Mouse (Mus musculus): ENCODE data around the gene Oxnad1. TPM values are rescaled to one million over a fixed set of nuclear protein-coding genes. Genes with fewer than 3 reads are reported as not detected.

Oxnad1 gene
- total and polyA plus RNA-seq, 2 experiments from 2014 or later = 24.5 to 28.8 TPM

DNA sequence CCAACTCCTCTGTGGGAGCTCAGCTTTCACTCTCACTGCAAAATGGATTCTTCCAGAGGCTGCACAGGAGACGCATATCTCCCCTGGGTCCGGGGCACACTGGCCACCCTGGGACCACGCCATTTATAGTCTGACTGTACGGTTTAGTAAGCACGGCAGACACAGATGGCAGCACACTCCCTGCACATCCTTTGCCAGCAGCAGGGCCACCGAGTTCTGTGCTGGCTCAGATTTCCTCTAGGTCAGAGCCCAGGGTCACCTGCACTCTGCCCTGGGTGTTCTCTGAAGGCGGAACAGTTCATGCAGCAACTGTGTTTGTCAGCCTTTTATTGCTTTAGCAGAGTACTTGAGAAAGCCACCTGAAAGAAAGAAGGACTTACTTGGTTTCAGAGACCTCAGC, 11.3 kb upstream of the Oxnad1 start:
- H3K4me2 ChIP-seq (ENCODE audit: low read depth, low read length) = no peak overlapping the region
- H3K27me3 ChIP-seq (ENCODE audit: insufficient read depth, low read length) = no peaks in the 10 kb centered on the region
- H3K4me1 ChIP-seq (ENCODE audit: insufficient read depth, low read length) = 0 out of 2 replicates have a peak, but pooled peaks cover 3% of the 10 kb centered on the region
- H3K27ac ChIP-seq = no peak overlapping the region
- DNase-seq (ENCODE audit: low spot score) = no peak
- no peaks in the 10 kb centered on the region for H3K9me3 ChIP-seq (ENCODE audit: low read length)
- no peaks in the 10 kb centered on the region for H3K36me3 ChIP-seq (ENCODE audit: insufficient read depth, low read length)
- H3K9ac ChIP-seq (replicated peaks; ENCODE audit: low read length) = no peak overlapping the region
- no peak for TF ChIP-seq CTCF (IDR thresholded peaks at IDR 0.05; ENCODE audit: low read depth)
- no peak for ATAC-seq
- no peak overlapping the region for H3K4me3 ChIP-seq (ENCODE audit: low read length)
- 74% methylated on average over 7 of the region's 7 CpGs for WGBS

DNA sequence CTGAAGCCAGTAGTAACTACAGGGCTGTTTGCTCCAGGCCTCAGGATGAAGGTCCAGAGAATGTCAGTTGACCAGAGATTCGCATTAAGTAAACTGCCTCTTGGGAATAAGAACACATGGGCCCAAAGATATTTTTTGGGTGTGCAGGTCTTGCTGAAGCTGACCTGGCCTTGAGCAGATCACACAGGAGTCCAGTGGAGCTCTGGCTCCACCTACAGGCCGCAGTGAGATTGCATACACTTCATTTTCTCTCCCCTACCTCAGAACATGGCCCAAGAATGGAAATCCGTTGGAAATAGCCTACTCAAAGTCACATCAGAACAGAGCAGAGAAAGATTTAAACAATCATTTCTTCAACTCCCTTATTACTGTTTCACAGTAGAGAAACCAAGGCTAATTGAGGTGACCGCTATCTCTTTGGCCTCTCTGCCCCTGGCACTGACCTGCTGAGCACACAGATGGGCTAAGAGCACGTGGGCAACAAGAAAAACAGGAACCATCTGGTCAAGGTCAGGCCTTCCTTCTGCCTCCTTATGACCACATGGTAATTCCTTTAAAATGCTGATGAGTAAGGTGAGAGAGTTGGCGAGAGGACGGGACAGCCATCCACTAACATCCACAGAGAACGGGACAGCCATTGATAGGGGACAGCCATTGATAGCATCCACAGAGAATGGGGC, 8.1 kb upstream of the Oxnad1 start:
- WGBS = 45% methylated on average over 8 of the region's 8 CpGs
- 0 out of 2 replicates have a peak, but pooled peaks cover 3% of the 10 kb centered on the region for H3K4me1 ChIP-seq (ENCODE audit: insufficient read depth, low read length)
- no peak overlapping the region for H3K9ac ChIP-seq (replicated peaks; ENCODE audit: low read length)
- no peak overlapping the region for H3K4me3 ChIP-seq (ENCODE audit: low read length)
- H3K4me2 ChIP-seq (ENCODE audit: low read depth, low read length) = no peak overlapping the region
- ATAC-seq (peak; percentile 85), DNase-seq (ENCODE audit: low spot score) (peak; percentile 82)
- no peaks in the 10 kb centered on the region for H3K9me3 ChIP-seq (ENCODE audit: low read length)
- H3K36me3 ChIP-seq (ENCODE audit: insufficient read depth, low read length) = peaks cover 13% of the 10 kb centered on the region
- peak; percentile 98 for TF ChIP-seq CTCF (IDR thresholded peaks at IDR 0.05; ENCODE audit: low read depth)
- H3K27me3 ChIP-seq (ENCODE audit: insufficient read depth, low read length) = no peaks in the 10 kb centered on the region
- no peak overlapping the region for H3K27ac ChIP-seq

DNA sequence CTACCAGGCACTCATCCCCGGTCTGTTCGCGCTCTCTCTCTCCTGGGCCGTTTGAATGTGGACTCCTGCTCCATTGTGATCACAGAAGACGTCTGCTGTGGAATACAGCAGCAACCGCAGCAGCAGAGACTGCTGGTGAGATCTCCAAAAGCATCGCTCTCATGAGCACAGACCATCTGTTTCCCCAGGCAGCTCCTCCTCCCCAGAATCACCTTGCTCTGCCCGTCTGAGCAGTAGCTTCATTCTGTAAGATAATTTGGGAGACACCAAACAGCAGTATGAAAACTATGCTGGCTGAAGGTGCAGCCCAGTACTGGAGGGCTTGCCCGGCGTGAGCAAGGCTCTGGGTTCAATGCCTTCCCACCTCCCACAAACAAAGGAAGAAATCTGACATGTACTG, 4.1 kb upstream of the Oxnad1 start:
- Histone ChIP-seq H3K4me1 (ENCODE audit: insufficient read depth, low read length) (no peaks in the 10 kb centered on the region), H3K9ac (replicated peaks; ENCODE audit: low read length) (no peak overlapping the region), H3K27ac (no peak overlapping the region), H3K4me3 (ENCODE audit: low read length) (no peak overlapping the region), H3K4me2 (ENCODE audit: low read depth, low read length) (no peak overlapping the region), H3K36me3 (ENCODE audit: insufficient read depth, low read length) (peaks cover 23% of the 10 kb centered on the region), H3K9me3 (ENCODE audit: low read length) (no peaks in the 10 kb centered on the region), H3K27me3 (ENCODE audit: insufficient read depth, low read length) (no peaks in the 10 kb centered on the region)
- no peak for DNase-seq (ENCODE audit: low spot score)
- no peak for ATAC-seq
- no peak for TF ChIP-seq CTCF (IDR thresholded peaks at IDR 0.05; ENCODE audit: low read depth)
- WGBS = 82% methylated on average over 10 of the region's 10 CpGs

DNA sequence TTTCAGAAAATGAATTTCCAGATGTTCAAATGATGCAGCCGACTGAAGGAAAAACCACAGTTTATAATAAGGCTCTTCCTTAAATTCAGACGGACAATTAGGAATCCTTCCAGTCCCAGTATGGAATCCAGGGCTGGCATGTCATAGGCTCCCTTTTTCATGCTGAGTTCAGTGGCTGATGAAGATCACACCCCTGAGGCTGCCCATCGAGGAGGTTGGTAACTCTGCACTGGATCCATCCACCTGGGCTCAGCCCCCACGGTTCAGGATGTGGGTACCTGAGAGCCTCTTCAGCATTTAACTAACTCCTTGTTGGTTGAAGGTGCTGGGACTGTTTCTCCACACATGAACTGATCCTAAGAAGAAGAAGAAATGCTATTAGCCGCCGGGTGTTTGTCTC, 2.3 kb upstream of the Oxnad1 start:
- H3K27me3 ChIP-seq (ENCODE audit: insufficient read depth, low read length) = no peaks in the 10 kb centered on the region
- WGBS = 94% methylated on average over 6 of the region's 6 CpGs
- H3K4me1 ChIP-seq (ENCODE audit: insufficient read depth, low read length) = 0 out of 2 replicates have a peak, but pooled peaks cover 4% of the 10 kb centered on the region
- no peaks in the 10 kb centered on the region for H3K9me3 ChIP-seq (ENCODE audit: low read length)
- H3K4me2 ChIP-seq (ENCODE audit: low read depth, low read length) = no peak overlapping the region
- no peak for DNase-seq (ENCODE audit: low spot score)
- no peak overlapping the region for H3K4me3 ChIP-seq (ENCODE audit: low read length)
- H3K27ac ChIP-seq = no peak overlapping the region
- H3K36me3 ChIP-seq (ENCODE audit: insufficient read depth, low read length) = peaks cover 23% of the 10 kb centered on the region
- TF ChIP-seq CTCF (IDR thresholded peaks at IDR 0.05; ENCODE audit: low read depth) = no peak
- no peak overlapping the region for H3K9ac ChIP-seq (replicated peaks; ENCODE audit: low read length)
- ATAC-seq = no peak

DNA sequence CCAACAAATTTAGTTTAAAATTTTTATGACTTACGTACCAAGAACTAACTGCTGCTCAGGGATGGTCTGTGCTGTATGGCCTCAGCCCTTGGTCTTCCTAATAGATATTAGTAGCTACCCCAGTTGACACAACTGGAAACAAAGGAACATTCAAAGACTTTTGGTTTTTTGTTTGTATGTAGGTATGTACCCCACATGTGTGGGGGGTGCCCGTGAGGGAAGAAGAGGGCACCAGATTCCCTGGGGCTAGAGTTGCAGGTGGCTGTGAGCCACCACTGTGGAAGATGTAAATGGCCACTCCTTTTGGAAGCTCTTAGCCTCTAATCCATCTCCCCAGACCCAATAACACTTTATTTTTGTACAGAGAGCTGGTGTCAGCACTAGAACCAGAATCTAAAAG, 1.7 kb upstream of the Oxnad1 start:
- no peak overlapping the region for H3K27ac ChIP-seq
- H3K9ac ChIP-seq (replicated peaks; ENCODE audit: low read length) = no peak overlapping the region
- 0 out of 2 replicates have a peak, but pooled peaks cover 4% of the 10 kb centered on the region for H3K4me1 ChIP-seq (ENCODE audit: insufficient read depth, low read length)
- WGBS = 88% methylated on average over 2 of the region's 2 CpGs
- H3K27me3 ChIP-seq (ENCODE audit: insufficient read depth, low read length) = no peaks in the 10 kb centered on the region
- no peak for DNase-seq (ENCODE audit: low spot score)
- H3K9me3 ChIP-seq (ENCODE audit: low read length) = no peaks in the 10 kb centered on the region
- H3K36me3 ChIP-seq (ENCODE audit: insufficient read depth, low read length) = peaks cover 23% of the 10 kb centered on the region
- no peak overlapping the region for H3K4me2 ChIP-seq (ENCODE audit: low read depth, low read length)
- ATAC-seq = no peak
- no peak for TF ChIP-seq CTCF (IDR thresholded peaks at IDR 0.05; ENCODE audit: low read depth)
- H3K4me3 ChIP-seq (ENCODE audit: low read length) = no peak overlapping the region

DNA sequence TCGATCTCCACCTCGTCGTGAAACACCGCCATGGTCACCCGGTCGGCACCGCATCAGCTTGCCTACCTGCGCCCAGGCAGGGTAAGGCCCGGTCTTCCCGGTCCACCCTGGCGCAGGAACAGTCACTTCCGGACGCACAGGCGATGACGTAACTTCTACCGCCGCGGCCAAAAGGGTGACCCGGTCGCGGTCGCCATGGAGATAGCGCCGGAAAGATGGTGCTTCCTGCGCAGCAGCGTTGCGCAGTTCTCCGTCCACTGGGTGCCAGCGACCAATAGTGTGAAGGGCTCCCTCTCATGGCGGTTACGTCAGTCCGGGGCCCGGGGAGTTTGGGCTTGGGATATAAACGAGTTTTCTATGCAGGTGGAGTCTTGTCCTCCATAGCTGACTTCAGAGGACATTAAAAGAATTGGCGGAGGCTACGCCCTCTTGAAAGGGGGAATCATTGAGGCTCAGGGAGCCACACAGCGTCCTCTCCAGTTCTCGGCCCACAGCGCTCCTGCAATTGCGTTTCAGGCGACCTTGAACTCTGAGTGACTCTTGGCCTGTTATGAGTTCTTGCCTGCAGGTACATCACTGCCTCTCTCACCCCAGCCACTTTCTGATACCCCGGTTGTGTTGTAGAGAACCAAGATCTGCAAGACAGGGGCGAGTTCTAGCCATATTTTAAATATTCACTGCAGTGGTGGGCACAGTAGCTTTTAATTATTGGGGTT, 470 bp downstream of the Oxnad1 start, which contains the start of gene Dph3:
Dph3 (minus strand) TSS at position 244 of the 716 bp plus-strand sequence.
- H3K4me2 ChIP-seq (ENCODE audit: low read depth, low read length) = peak within 1 kb of the TSS; percentile 87
- peak; percentile 75 for TF ChIP-seq CTCF (IDR thresholded peaks at IDR 0.05; ENCODE audit: low read depth)
- ATAC-seq = peak; percentile 99
- H3K27ac ChIP-seq = peak within 1 kb of the TSS; percentile 80
- H3K4me3 ChIP-seq (ENCODE audit: low read length) = peak within 1 kb of the TSS; percentile 70
- no peaks in the 10 kb centered on the region for H3K27me3 ChIP-seq (ENCODE audit: insufficient read depth, low read length)
- DNase-seq (ENCODE audit: low spot score) = peak; percentile 99
- H3K9ac ChIP-seq (replicated peaks; ENCODE audit: low read length) = peak within 1 kb of the TSS; percentile 48
- H3K9me3 ChIP-seq (ENCODE audit: low read length) = no peaks in the 10 kb centered on the region
- H3K4me1 ChIP-seq (ENCODE audit: insufficient read depth, low read length) = 0 out of 2 replicates have a peak, but pooled peaks cover 4% of the 10 kb centered on the region
- peaks cover 21% of the 10 kb centered on the region for H3K36me3 ChIP-seq (ENCODE audit: insufficient read depth, low read length)
- under 1% methylated on average over 43 of the region's 43 CpGs for WGBS

Measured in hindbrain, postnatal 0 days (tissue).